In the genomic region with DNA sequence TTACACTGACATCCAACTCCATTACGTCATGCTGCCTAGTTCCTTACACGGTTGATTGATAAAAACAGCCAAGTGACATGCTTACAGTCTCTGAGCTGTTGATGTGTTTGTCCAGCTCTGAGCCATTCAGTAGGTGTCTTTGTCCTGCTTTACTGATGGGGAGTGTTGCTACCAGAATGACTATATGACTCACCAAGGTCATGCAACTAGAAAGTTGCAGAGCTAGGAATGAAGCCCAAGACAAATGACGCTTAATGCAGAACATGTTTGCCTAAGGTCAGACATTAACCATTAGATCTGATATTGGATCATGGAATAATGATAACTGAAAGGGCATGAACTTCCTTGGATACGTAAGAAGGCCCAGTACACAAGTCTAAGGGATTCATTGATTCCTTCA, we compare ENCODE assay signal across 20 mouse cellular contexts. TPM values are rescaled to one million over a fixed set of nuclear protein-coding genes. Genes with fewer than 3 reads are reported as not detected.
"Had no signal": no experiment of that assay in that cellular context is flagged by ENCODE, and none has a peak within 500 bp of the region (broad histone marks: within the 10 kb centered on the region; RNA-seq: fewer than 3 reads in every experiment).

No protein-coding gene starts in this region.

- DNase-seq: liver, postnatal 0 days; lung, adult 2 months; lung, postnatal 14 days; lung, postnatal 36 days; right cerebral cortex, postnatal 14 days; thymus, adult 18-20 months; thymus, postnatal 14 days; thymus, postnatal 36 days had no signal

- H3K27ac ChIP-seq: liver, embryonic 15.5 days; lung, embryonic 15.5 days; macrophage; midbrain, embryonic 13.5 days; midbrain, embryonic 15.5 days; neural tube, embryonic 12.5 days had no signal

- H3K4me1 ChIP-seq: liver, embryonic 15.5 days; lung, embryonic 15.5 days; megakaryocyte, embryonic 14.5 days; midbrain, embryonic 15.5 days; neural tube, embryonic 12.5 days had no signal

- H3K36me3 ChIP-seq: liver, embryonic 15.5 days; lung, embryonic 15.5 days; midbrain, embryonic 13.5 days; midbrain, embryonic 15.5 days; neural tube, embryonic 12.5 days had no signal

- H3K4me2 ChIP-seq: liver, embryonic 15.5 days; lung, embryonic 15.5 days; midbrain, embryonic 11.5 days; midbrain, embryonic 13.5 days; midbrain, embryonic 15.5 days; neural tube, embryonic 12.5 days had no signal

- ATAC-seq: liver, postnatal 0 days; lung, postnatal 0 days; midbrain, embryonic 13.5 days; midbrain, embryonic 15.5 days had no signal

- H3K27me3 ChIP-seq: liver, embryonic 15.5 days; lung, embryonic 15.5 days; megakaryocyte, embryonic 14.5 days; midbrain, embryonic 13.5 days; midbrain, embryonic 15.5 days; neural tube, embryonic 12.5 days had no signal

- H3K4me3 ChIP-seq: liver, embryonic 15.5 days; lung, embryonic 15.5 days; megakaryocyte, embryonic 14.5 days; midbrain, embryonic 13.5 days; midbrain, embryonic 15.5 days; neural tube, embryonic 12.5 days had no signal

- H3K9me3 ChIP-seq: liver, embryonic 15.5 days; lung, embryonic 15.5 days; megakaryocyte, embryonic 14.5 days; midbrain, embryonic 13.5 days; midbrain, embryonic 15.5 days; neural tube, embryonic 12.5 days had no signal

- H3K9ac ChIP-seq: liver, embryonic 15.5 days; liver, postnatal 0 days; lung, embryonic 15.5 days; midbrain, embryonic 13.5 days; midbrain, embryonic 15.5 days; neural tube, embryonic 12.5 days had no signal

RNA-seq across cellular contexts. Expression of a gene that starts 20.4 kb away (rescaled TPM):
- total RNA-seq: megakaryocyte progenitor cell, adult 5-6 weeks; monocyte, adult 5-6 weeks; neutrophil, adult 5-6 weeks had no signal
- polyA plus RNA-seq: macrophage had no signal
